ENCODE assay signal across 22 mouse cellular contexts in the genomic region with DNA sequence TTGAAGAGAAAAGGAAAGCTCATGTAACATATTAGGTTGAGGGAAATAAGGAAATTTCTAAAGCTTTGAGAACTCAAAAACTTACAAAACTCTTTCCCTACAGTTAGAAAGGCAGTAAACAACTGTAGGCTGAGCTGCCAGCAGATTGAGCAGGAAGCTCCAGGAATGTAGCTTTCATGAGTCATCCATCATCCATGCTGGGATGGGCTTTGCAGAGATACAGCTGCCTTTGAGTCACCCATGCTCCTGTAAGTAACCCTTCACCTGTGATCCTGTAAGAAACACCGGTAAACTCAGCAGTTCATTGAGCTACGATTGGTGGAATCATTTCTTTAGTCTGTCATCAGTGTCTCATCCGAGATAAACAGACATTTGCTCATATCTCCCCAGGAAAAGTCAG. TPM values are rescaled to one million over a fixed set of nuclear protein-coding genes. Genes with fewer than 3 reads are reported as not detected.
DNase-seq lines count a peak whose midpoint lies in the region; TF ChIP-seq lines count a peak whose summit lies in the region.
"Had no signal": no experiment of that assay in that cellular context is flagged by ENCODE, and none has a peak within 500 bp of the region (broad histone marks: within the 10 kb centered on the region; RNA-seq: fewer than 3 reads in every experiment).

No protein-coding gene starts in this region.

- peak; percentile 77 for DNase-seq in 3T3-L1 (ENCODE audit: low read depth, low spot score)
- peak; percentile 37 for DNase-seq in NIH3T3 (ENCODE audit: low read depth)
- DNase-seq in left cerebral cortex, adult 2 months (ENCODE audit: extremely low spot score in 1 of 2, low spot score in 2 of 2), result no peak
- no peak for DNase-seq in gastrocnemius, postnatal 4 days (ENCODE audit: low spot score in 2 of 2)
- no peak for DNase-seq in ovary, postnatal 10 days (ENCODE audit: low spot score)
- DNase-seq: adrenal gland, adult 8-10 months; adrenal gland, postnatal 14 days; adrenal gland, postnatal 36 days; B cell, adult 2 months; cerebellum, adult 11-12 months; cerebellum, adult 8-10 months; cerebellum, adult 9-11 months; cerebellum, postnatal 14 days; cerebellum, postnatal 36 days; embryo, embryonic 11 days had no signal

- H3K27ac ChIP-seq in left cerebral cortex, adult 2 months, result no peak overlapping the region
- H3K27ac ChIP-seq: embryonic facial prominence, embryonic 13.5 days; embryonic facial prominence, embryonic 15.5 days; forebrain, embryonic 10.5 days; forebrain, embryonic 12.5 days had no signal

- TF ChIP-seq CTCF in C2C12 (IDR thresholded peaks at IDR 0.05; ENCODE audit: control insufficient read depth, insufficient read depth, insufficient read length), result no peak
- no peak for TF ChIP-seq CTCF in left cerebral cortex, adult 2 months (IDR thresholded peaks at IDR 0.05)

- H3K4me3 ChIP-seq in C2C12 (ENCODE audit: insufficient read depth, poor library complexity, severe bottlenecking), result no peak overlapping the region
- H3K4me3 ChIP-seq in left cerebral cortex, adult 2 months, result no peak overlapping the region
- H3K4me3 ChIP-seq: embryonic facial prominence, embryonic 13.5 days; embryonic facial prominence, embryonic 15.5 days; erythroblast, embryonic 14.5 days; forebrain, embryonic 10.5 days; forebrain, embryonic 12.5 days had no signal

- no peaks in the 10 kb centered on the region for H3K79me3 ChIP-seq in C2C12 (ENCODE audit: low read depth)

- no peaks in the 10 kb centered on the region for H3K79me2 ChIP-seq in C2C12 (ENCODE audit: control insufficient read depth, insufficient read depth)

- intact Hi-C loops in left cerebral cortex, adult 2 months (cut with DNase I), result loop anchor here (5.0 to 10.0 kb wide), 2 partner anchors 426 to 599 kb away; partner anchors contain the start of gene F8a

- no peaks in the 10 kb centered on the region for H3K36me3 ChIP-seq in C2C12 (ENCODE audit: control insufficient read depth, insufficient read depth)
- H3K36me3 ChIP-seq: embryonic facial prominence, embryonic 13.5 days; embryonic facial prominence, embryonic 15.5 days; forebrain, embryonic 10.5 days; forebrain, embryonic 12.5 days had no signal

- no peak overlapping the region for H3ac ChIP-seq in C2C12 (ENCODE audit: control insufficient read depth, insufficient read length, low read depth)

- no peaks in the 10 kb centered on the region for H3K27me3 ChIP-seq in C2C12 (ENCODE audit: control insufficient read depth, insufficient read depth, insufficient read length)
- H3K27me3 ChIP-seq: embryonic facial prominence, embryonic 13.5 days; forebrain, embryonic 12.5 days had no signal

TF ChIP-seq in C2C12, 6 proteins besides CTCF, POLR2A, EP300 and RAD21:
- no peak for TF ChIP-seq MYOG (IDR thresholded peaks at IDR 0.05; ENCODE audit: control insufficient read depth, extremely low read depth, insufficient read length)
- no peak for TF ChIP-seq USF1 (IDR thresholded peaks at IDR 0.05; ENCODE audit: low read depth)
- no peak for TF ChIP-seq MAX (IDR thresholded peaks at IDR 0.05)
- TF ChIP-seq FOSL1 (IDR thresholded peaks at IDR 0.05; ENCODE audit: insufficient read depth, low read length, poor library complexity, severe bottlenecking), result peak; percentile 20
- TF ChIP-seq CEBPB (IDR thresholded peaks at IDR 0.05; ENCODE audit: low read depth), result no peak
- TF ChIP-seq MYOD1 (IDR thresholded peaks at IDR 0.05; ENCODE audit: control insufficient read depth, insufficient read length, low read depth), result peak; percentile 50
TF ChIP-seq in C2C12: peak in this region for 2.

RNA-seq across cellular contexts. Expression of gene Pnck, which starts 9.0 kb away (rescaled TPM):
- polyA plus RNA-seq in C2C12 (2012; fragmentation: generic; extraction: Trizol), result 0.06 TPM
- 10 to 100 TPM; 93.4 to 98.8 TPM for total RNA-seq in left cerebral cortex, adult 2 months (2021)
- total RNA-seq in gastrocnemius, postnatal 4 days (2021), result 10 to 100 TPM; 11.4 to 12.8 TPM
- total RNA-seq: MEL had no signal
- polyA plus RNA-seq: erythroblast, embryonic 14.5 days had no signal

RNA-seq across cellular contexts. Expression of gene Dusp9, which starts 11.7 kb away (rescaled TPM):
- 22.3 TPM for polyA plus RNA-seq in C2C12 (2012; fragmentation: generic; extraction: Trizol)
- total RNA-seq in left cerebral cortex, adult 2 months (2021), result under 1 TPM; 0.68 to 0.70 TPM
- total RNA-seq in gastrocnemius, postnatal 4 days (2021), result under 1 TPM; 0.12 to 0.41 TPM

RNA-seq across cellular contexts. Expression of gene Slc6a8, which starts 22.1 kb away (rescaled TPM):
- polyA plus RNA-seq in C2C12 (2012; fragmentation: generic; extraction: Trizol), result 62.8 TPM
- 100 to 1,000 TPM in 1 of 2 experiments, 10 to 100 TPM in 1; 98.4 to 119 TPM for total RNA-seq in left cerebral cortex, adult 2 months (2021)
- total RNA-seq in gastrocnemius, postnatal 4 days (2021), result 10 to 100 TPM; 58.9 to 66.2 TPM
- polyA plus RNA-seq: erythroblast, embryonic 14.5 days had no signal

Comparison
In these comparisons a context has a peak if more than half of its experiments do, and no peak if none do; other contexts are left out.
1. DNase-seq: peak in 3T3-L1 (single experiment) and NIH3T3 (single experiment); none in left cerebral cortex, adult 2 months (0 of 2), gastrocnemius, postnatal 4 days (0 of 2) and ovary, postnatal 10 days (single experiment).
2. RNA of gene Pnck, which starts 9.0 kb away (total RNA-seq): 93.4 to 98.8 TPM in left cerebral cortex, adult 2 months; 11.4 to 12.8 TPM in gastrocnemius, postnatal 4 days; every median in the first group is over 4 times any median in the second.